Mouse (Mus musculus) cerebellum, postnatal 4 days (tissue): ENCODE data around the gene Gm15319.
"Not testable (repeated sequence)": the region's sequence is repeated elsewhere in the genome, so short reads cannot be mapped to it uniquely, and the experiment has no call there.

ENCODE experiments used
- DNase-seq, 2 experiments: peaks; one replicate each; pipeline ENCODE4 v3.0.0; 2022; ENCODE audit warnings: low spot score in 2 of 2, mixed read lengths in 1 of 2

Gm15319 gene

GRCm38 (mm10) chr8:20297939-20298505 lies 65.0 kb downstream of the Gm15319 start:
- DNase-seq, result peak; percentile 29 to 32

DNA sequence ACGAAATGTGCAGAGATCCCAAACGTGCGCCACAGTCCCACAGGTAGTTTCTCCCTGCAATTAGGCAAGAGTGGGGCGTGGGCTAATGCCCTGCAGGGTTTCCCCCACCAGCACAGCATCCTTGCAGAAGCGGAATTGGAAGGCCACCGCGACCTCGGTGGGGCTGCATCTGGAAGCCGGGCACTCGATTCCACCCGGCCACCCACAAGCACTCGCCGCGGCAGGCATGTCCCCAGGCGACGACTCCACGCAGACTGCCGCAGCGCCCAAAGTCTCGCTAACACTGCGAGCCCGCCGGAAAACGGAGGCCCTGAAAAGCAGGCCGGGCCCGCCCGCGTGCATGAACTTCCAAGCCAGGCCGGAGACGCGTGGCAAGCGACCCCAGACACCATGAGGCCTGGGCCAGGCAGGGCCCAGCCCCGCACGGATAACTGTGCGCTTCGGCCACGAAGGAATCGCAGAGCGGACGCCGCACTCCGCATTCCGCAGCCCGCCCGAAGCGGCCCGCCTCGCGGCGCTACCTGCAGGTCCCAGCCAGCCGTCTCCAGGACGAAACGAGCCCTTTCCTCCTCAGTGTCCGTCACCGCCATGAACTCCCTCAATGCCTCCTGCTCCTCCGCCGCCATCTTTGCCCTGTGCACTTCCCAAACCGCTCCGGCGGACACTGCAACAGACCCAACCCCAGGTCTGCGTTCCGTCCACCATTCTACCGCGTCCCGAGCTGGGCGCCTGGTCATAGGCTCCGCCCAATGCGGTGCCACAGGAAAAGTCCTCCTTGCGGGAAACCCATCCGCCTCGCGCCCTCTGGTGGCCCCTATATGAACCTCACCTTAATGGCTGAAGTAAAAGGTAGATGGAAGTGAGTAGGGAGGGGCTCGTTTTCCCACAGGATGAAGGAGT lies 66.0 kb downstream of the Gm15319 start:
- DNase-seq, result peak; percentile 42 to 75

DNA sequence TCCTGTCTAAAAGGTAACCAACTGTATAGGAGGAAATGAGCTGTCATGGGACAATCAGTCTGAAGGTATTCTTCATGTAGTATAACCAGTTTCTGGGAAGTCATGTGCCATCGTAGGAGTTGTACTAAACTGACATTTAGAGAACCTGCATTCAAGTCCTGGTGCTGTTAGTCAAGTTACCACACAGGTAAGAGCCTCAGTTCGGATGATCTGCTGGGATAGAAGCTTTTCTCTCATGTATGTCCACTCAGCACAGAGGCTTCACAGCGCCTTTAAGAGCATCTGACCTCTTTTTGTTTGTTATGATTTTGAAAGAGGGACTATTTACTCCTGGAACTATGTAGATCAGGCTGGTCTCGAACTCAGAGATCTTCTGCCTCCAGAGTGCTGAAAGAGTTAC lies 67.1 kb downstream of the Gm15319 start:
- DNase-seq, result not testable (repeated sequence)

DNA sequence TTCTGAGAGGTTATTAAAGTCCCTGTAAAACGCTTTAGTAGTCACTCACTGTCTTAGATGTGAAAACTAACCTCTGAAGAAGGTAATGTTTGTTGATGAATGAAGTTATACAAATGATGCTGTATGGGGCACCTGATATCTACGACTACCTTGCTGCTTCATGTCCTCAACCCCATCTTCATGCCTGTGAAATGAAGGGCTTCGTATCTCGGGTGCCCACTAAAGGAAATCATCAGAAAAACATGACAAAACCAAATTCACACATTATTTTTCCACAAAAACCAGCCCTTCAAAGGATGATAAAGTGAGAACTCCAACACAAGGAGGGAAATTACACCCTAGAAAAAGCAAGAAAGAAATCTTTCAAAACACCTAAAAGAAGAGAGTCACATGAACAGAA lies 68.2 kb downstream of the Gm15319 start:
- peak in 1 of 2 experiments; percentile 20 for DNase-seq

- not testable (repeated sequence) for DNase-seq
Observed at GRCm38 (mm10) chr8:20293966-20294365, 69.0 kb downstream of the Gm15319 start.

GRCm38 (mm10) chr8:20290015-20290414 lies 73.0 kb downstream of the Gm15319 start:
- DNase-seq, result not testable (repeated sequence)

GRCm38 (mm10) chr8:20288878-20289277 lies 74.1 kb downstream of the Gm15319 start:
- not testable (repeated sequence) for DNase-seq

DNA sequence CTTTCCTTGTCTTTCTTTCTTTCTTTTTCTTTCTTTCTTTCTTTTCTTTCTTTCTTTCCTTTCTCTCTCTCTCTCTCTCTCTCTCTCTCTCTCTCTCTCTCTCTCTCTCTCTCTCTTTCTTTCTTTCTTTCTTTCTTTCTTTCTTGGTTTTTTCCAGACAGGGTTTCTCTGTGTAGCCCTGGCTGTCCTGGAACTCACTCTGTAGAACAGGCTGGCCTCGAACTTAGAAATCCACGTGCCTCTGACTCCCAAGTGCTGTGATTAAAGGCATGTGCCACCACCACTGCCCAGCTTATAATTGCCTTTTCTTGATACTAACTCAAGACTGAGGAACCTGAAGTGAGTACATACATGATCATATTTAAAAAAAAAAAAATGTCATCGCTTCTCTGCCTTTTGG lies 75.3 kb downstream of the Gm15319 start:
- not testable (repeated sequence) for DNase-seq
